Mouse (Mus musculus) liver (tissue): Measurements from ENCODE around the gene Inmt.

Source experiments
- DNase-seq: peaks from one replicate; pipeline ENCODE4 v3.0.0-alpha.2; 2020; ENCODE audit warnings: mixed read lengths

Gene Inmt

GRCm38 (mm10) chr6:55166777-55167463 is 7.9 kb downstream of the Inmt start:
- DNase-seq = peak; percentile 65

GRCm38 (mm10) chr6:55163046-55163584 is 11.7 kb downstream of the Inmt start:
- no peak for DNase-seq

- no peak for DNase-seq
These were observed 13.5 kb downstream of the Inmt start for GRCm38 (mm10) chr6:55161311-55161761.

- no peak for DNase-seq
These were observed 15.6 kb downstream of the Inmt start for GRCm38 (mm10) chr6:55159256-55159655.

DNA sequence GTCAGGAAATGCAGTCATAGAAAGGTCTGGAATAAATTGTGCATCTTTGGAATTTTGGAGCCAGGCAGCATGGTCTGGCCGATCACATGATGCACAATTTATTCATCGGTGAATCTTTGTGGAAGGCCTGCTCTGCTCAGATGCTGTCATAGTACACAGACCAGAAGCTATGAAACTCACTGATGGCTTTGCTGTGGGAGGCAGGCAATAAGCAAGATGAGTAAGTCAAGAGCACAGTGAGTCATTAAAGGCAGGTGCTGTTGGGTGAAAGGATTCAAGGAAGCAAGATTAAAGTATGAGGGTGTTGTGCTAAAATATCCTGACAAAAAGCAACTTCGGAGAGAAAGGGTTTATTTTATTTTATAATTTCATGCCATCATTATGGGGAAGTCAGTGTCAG is 22.6 kb downstream of the Inmt start:
- no peak for DNase-seq

DNA sequence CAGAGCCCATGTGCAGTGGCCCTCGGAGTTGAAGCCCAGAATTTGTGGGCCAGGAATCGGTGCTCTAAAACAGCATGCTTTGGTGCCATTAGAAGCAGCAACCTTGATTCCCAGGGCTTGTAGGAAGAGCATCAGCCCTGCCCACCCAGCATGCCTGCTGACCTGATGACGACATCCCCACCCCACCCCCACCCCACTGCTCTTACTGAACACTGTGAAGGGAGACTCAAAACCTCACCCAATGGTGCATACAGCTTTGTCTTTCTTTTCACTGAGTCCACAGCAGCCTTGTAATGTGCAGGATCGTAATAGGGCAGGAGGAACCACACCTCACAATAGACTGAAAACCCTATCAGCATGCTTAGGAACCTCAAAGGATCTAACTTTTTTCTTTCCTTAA is 28.7 kb downstream of the Inmt start:
- no peak for DNase-seq

DNA sequence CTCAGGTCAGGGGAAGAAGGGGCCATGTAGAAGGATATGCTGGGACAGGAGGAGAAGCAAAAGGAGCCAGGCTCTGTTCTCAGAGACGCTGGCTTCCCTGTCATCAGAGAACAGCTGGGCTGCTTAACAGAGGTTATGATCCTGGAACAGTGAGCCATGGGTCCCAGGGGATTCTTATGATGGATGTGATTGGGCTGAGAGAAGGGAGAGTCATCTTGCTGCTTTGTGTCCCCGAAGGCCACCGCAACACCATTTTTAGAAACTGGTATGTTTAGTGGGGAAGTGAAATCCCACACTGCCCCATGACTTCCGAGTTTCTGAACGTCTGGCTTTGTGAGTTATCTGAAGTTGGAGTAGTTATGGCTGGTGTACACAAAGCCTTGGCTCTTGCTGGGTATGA is 29.6 kb downstream of the Inmt start:
- DNase-seq = no peak

DNA sequence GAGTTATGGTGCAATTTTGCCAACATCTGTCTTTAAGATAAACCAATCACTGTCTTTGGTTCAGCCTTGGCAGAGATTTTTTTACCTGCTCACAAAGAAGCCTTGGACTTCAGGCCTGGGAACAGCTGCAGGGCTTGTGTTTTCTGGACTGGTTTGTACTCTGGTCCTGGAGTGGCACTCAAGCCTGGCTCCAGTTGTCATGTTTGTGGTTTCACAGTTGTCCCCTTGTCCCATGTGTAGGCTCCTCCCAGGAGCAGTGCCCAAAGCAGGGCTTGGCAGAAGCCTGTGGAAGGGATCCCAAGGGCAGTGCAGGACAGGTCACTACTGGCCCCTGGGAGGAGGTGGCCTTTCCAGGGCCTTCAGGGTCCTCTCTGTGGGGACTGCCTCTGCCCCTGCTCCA is 36.5 kb downstream of the Inmt start:
- DNase-seq = no peak

DNA sequence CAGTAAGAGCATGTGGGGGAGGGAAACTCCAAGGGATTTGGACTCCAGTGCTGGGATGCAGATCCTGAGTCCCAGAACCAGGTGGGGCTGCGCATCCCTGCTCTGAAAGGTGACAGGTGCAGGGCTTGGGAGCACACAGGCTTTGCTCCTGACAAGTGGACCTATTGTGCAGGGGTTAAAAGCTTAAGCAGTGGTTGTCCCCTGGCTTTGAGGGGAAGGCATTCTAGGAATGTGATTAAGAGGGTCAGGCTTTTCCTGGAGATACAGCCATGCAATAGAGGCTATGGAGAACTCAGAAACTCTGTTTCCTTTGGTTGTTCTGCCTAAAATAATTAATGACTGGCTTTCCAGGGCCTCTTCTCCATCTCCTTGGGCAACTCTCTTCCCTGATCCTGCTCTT is 41.4 kb downstream of the Inmt start:
- no peak for DNase-seq

- no peak for DNase-seq
These were observed 42.0 kb downstream of the Inmt start, which contains the start of gene Crhr2 for GRCm38 (mm10) chr6:55132794-55133193. TSS of gene Crhr2 (minus strand) at chr6:55133016.

DNA sequence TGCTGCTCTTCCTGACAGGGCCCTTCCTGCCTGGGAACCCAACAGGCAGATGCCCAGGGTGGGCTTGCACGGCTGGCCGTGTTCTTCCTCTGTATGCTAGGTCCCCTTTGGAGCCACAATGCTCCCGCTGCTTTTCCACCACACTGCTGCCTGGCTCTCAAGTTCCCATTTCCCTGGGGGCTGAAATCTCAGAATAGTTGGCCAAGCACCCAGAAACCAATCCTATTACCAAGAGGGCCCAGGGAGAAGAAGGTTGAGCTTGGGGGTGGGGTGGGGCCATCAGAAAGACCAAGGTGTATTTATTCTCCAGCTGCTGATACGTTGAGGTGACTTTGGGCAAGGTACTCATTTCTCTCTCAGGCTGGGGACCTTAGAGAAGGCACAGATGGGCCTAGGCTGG is 43.5 kb downstream of the Inmt start:
- DNase-seq = no peak

- no peak for DNase-seq
These were observed 44.2 kb downstream of the Inmt start for GRCm38 (mm10) chr6:55130631-55131030.

GRCm38 (mm10) chr6:55128391-55128790 is 46.5 kb downstream of the Inmt start:
- no peak for DNase-seq

- DNase-seq = no peak
These were observed 48.3 kb downstream of the Inmt start for GRCm38 (mm10) chr6:55126576-55126975.

- no peak for DNase-seq
These were observed 51.8 kb downstream of the Inmt start for GRCm38 (mm10) chr6:55123056-55123455.
